Mouse (Mus musculus) gastrocnemius, postnatal 36 days (tissue): ENCODE measurements around the gene Cdyl. TPM values are rescaled to one million over a fixed set of nuclear protein-coding genes. Genes with fewer than 3 reads are reported as not detected.
"Not testable (repeated sequence)": the region's sequence is repeated elsewhere in the genome, so short reads cannot be mapped to it uniquely, and the experiment has no call there.

Experiments used
- DNase-seq, 2 experiments: peaks; one replicate each; pipeline ENCODE4 v3.0.0; 2022
- intact Hi-C: fragments of 180-260 bp; cut with DNase I; formaldehyde crosslinking; loops from one replicate; pipeline ENCODE4 v1.15.1; 2025
- total RNA-seq, 2 experiments: library from RNA; stranded (reverse); gene quantifications; 2 replicates each; pipeline ENCODE4 v1.2.3; 2021

Cdyl gene
- total RNA-seq, 2 experiments from 2014 or later, result 4.2 to 5.9 TPM

DNA sequence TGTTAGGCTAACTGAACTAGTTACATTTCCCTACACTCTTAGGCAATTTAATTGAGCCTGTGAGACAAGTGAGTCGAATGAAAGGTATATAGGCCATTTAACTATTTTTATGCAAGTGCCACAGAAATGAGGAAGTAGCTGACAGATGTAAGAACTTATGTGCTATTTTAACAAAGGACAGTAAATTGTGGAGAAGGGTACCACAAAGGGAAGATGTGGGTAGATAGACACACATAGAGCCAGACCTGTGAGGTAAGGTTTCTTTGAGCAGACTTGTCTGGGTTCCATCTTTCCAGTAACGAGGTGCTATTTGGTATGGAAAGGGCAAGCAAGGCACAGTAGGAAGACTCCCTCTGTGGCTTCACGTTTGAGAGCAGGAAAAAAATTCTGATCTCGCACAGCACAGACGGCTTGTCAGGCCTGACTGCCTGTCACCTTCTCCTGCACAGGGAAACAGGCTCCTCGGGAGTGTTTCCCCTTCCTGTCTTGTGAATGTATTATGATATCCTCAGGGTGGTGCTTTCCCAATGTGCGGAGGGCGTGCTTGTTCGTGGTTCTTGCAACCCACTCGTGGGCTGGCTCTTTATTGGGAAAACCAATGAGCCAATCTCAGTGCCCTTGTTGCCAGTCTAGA is 162.3 kb downstream of the Cdyl start:
- intact Hi-C loops, result no loop called here
- DNase-seq, result no peak

DNA sequence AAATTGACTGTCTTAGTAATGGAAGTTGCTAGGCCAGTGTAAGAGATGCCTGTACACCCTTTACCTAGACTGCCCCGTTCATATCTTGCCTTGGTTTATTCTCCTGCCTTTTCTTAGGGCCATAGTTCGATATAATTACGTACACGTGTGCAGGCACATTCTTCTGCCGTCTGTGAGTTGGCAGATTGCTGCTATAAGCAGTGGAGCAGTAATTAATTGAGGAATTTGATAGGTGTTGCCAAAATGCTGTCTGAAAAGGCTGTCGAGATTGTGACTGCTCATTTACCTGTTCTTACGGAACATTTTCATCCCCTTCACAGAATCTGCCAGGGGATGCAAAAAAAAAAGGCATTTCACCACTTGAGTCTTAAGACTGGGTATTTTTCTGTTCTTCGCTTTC is 163.2 kb downstream of the Cdyl start:
- intact Hi-C loops, result no loop called here
- no peak for DNase-seq

DNA sequence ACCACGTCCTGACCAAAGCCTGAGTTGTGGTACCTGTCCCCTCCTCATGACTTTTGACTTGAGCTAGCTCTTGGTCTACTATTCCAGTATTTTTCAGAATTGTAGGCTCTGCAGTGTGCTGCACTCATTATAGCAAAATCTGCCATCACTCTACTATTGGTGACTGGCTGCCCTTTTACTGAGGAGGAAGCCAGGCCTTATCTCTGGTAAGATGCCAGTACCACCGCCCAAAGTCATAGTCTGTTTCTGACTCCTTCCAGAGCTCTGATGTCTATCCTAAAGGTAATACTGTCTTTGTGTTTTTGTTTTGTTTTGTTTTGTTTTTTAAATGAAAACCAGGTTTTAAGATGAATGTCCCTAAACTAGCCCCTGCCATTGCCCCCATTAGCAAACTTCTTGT is 166.0 kb downstream of the Cdyl start:
- intact Hi-C loops, result no loop called here
- DNase-seq, result no peak

DNA sequence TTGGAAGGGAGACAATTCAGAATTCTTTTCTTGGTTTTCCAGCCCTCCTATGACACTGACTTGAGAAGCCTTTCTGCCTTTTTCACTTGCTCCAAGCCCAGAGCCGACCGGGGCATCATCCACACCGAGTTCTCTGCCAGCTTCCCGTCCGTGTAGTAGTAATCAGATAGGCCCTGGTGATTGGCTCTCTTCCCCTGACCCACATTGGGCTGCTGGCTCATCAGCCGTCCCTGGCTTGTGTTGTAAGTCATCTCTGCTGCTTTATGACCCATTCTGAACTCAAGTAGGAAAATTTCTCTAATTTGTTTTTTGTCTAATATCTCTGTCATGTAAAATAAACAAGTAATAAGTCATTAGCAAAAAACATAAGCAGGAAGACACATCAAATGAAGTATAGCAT is 173.0 kb downstream of the Cdyl start:
- DNase-seq, result peak; percentile 36 to 53
- intact Hi-C loops, result no loop called here

DNA sequence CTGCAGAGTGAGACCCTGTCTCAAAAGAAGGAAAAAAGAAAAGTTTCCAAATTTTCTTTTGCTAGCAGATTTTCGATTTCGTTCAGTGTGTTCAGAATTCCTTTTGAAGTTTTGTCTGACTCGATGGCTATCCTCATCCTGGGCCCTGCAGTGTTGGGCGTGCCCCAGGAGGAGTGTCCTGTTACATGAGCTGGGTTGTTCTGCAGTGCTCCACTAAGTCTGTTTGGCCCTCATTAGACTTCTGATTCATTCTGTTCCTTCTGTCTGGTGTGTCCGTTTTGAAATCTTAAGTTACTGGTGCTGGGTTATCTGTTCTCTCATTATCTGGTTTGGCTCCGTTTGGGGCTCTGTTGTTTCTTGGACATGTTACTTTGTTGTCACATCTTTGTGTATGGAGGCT is 174.3 kb downstream of the Cdyl start:
- intact Hi-C loops, result no loop called here
- DNase-seq, result no peak

DNA sequence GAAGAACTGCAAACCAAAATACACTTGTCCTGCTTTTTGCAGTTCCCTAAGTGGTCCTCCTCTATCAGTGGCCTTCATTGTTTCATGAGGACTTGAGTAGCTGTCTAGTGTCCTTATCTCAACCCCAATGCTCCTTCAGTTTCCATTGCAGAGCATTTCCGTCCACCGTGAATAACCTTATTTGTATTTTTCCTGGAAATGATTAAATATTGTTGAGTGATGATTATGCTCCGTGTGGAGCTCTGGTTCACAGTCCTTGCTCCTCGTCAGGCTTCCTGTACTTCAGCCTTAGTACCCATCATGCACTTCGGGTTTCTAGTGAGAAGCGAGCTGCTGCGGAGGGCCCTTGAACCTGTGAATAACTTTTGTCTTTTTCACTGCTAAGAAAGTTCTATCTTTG is 176.0 kb downstream of the Cdyl start:
- no peak for DNase-seq
- intact Hi-C loops, result no loop called here

DNA sequence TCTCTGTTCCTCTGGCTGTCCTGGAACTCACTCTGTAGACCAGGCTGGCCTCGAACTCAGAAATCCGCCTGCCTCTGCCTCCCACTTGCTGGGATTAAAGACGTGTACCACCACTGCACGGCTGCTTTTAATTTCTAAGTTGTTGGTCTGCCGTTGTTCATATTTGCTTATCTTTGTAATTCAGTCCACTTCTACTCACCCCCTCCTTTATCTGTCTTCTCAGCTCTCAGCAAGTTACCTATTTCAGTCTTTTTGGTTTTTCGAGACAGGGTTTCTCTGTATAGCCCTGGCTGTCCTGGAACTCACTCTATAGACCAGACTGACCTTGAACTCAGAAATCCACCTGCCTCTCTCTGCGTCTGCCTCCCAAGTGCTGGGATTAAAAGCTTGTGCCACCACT is 176.9 kb downstream of the Cdyl start:
- DNase-seq, intact Hi-C loops: not testable (repeated sequence)

DNA sequence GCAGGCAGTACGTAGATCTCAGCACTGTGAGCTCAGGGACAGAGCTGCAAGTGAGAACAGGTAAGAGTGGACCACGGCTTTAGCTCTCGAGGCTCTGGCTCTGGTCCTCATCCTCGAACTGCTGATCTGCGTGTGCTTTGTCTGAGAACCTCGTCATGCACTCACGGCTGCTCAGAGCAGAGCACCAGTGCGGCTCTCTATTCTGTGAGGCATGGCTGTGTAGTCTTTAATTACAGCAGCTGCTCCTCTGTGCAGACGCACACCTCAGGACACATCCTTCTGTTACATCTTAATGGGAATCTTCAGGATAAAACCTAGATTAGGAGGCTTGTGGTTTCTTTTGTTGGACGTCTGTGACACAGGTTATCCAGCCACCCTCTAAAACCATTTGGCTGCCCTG is 180.5 kb downstream of the Cdyl start:
- intact Hi-C loops, result no loop called here
- no peak for DNase-seq

DNA sequence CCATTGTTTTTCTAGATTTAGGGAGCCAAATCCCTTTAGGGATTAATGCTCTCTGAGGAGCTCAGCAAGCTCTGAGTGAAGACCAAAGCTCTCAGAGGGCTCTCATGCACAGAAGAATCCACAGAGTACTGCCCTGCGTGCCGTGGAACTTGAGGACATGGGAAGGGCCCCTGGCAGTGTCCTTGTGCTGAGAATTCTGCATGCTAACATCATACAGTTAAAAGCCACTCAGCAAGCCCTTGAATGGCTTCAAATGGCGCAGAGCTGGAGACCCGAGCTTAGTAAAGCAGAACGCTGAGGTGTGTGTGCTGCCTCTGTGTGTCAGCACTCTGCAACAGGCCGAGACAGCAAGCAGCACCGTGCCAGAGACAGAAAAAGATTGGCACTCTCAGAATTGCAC is 183.8 kb downstream of the Cdyl start:
- intact Hi-C loops, result no loop called here
- no peak for DNase-seq

DNA sequence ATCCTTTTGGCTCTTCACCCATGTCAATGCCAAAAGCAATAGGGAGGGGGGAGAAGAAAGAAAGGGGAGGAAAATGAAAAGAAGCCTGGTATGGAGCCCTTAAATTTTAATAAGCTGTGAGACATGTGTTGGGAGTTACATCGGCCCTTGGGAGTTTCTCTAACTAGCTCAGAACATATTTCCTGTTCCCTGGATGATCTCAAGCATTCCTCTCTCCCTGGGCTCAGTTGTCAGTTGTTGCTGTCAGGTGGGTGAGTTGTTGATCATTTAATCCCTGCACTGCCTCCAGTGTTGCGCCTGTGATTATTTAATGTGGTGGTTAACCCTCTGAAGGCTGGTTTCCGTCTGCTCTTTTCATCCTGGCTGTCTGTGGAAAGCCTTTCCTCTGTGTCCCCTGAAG is 185.7 kb downstream of the Cdyl start:
- intact Hi-C loops, result no loop called here
- DNase-seq, result no peak

DNA sequence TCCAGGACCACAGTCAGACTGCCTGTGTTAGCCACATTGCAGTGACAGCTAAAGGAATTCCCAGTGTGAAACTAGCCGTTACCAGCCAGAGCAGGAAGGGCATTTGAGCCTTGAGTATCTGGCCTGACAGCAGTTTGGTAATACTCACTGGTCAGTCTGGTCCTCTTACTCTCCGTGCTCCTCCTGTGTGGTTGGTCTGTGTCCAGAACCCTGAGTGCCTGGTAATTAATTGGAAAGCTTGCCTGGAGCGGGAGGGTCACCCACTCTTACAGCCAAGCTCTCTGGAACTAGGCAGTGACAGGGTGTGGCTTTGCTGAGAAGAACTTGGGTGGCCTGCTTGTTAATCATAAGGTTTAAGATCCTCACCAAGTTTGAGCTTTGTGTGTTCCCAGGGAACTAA is 189.1 kb downstream of the Cdyl start:
- no peak for DNase-seq
- intact Hi-C loops, result no loop called here

DNA sequence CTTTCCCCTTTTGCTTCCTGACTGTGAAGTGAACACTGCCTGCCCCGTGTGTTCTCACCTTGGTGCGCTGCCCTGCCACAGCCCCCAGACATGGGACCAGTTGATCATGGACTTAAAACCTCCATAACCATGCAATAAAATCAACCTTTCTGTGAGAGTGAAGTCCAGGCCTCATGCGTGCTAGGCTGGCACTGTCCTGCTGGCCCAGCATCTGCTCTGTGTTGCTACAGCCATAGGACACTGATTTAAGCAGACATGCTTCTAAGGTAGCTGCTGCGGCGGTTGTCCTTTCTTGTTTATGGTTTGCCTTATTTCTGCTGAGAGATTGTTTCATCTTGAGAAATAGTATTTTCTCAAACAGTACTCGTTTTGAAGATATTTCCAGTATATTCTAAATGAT is 191.9 kb downstream of the Cdyl start:
- intact Hi-C loops, result no loop called here
- no peak for DNase-seq

DNA sequence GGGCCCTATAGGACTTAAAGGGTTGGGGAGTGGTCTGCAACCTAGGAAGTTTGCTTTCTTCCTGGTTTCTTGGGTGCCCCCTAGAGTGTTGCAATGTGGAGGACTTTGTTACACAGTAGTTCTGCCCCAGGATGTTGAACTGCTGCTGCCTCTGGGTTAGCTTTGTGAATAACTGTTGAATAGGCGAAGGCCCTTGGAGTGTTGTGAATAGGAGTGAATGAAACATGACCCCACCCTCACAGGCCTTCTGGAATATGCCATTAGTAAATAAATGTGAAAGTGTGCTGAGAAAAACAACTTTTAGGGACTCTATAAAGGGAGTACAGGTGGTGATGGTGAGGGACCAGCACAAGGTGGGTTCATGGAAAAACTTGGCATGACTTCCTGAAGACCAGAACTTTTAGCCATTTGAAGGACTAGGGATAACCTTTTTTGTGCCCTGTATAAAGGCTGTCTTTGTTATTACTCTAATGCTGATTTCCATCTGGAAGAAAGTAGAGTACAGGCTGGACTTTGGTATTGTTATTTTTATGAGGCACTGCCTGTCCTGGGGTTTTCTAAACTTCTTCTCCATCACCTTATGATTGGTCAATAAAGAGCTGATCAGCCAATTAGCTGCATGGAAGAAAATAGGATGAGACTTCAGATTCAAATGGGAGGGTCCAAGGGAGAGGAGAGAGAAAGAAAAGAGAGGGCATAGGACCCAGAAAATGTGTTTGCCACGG is 193.4 kb downstream of the Cdyl start:
- intact Hi-C loops, result no loop called here

DNA sequence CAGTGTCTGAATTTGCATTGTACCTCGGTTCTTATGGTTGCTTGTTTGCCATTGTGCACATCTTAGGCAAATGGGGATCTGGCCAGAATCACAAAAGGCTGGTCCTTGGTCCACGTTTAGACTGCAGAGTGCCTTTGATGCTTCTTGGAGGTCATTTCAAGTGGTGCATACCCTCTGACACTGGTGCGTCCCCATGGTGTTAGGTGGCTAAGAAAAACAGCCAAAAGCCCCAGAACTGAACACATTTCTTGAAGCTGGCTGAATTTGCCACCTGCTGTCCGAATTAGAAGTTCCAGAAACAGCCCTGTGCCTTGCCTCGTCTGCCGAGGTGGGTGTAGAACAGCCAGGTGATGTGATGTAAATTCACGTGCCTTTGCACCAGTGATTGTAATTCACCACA is 197.9 kb downstream of the Cdyl start:
- intact Hi-C loops, result no loop called here
- DNase-seq, result no peak

More for the DNA sequence above, 193.4 kb downstream of the Cdyl start:
- no peak for DNase-seq

DNA sequence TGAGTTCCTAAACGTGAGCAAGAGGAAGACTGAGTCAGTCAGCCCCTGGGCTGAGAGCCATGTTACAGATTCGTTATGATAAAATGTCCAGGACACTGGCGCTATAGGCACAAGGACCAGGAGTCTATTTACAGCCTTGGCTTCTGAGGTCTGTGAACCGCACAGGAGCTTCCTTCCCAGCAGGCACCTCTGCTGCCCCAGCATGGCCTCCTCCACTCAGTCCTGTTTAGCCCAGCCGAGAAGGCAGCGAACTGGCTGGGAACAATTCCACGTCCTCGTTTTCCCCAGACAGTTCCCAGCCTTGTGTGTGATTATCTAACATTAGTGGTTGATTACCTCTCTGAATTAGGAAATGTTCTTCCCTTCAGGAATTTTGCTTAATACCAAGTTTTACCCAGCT is 201.3 kb downstream of the Cdyl start:
- peak in 1 of 2 experiments; percentile 16 for DNase-seq
- intact Hi-C loops, result no loop called here

DNA sequence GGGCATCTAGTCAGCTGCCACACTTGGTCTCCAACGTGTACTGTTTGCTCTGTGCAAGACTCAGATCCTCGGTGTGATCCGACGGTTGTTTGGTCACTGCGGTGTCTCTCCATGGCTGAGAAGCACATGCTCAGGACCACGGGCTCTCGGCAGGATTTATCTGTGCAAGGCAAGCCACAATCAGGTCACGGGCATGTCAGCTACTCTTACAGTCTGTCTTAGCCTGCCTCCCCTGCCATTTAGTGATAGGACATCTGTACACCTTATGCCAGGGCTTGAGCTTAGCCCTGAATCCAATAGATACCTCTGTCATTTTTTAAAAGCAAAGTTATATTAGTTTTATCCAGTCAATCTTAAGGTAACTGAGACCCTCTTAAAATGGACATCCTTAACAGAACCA is 211.0 kb downstream of the Cdyl start:
- no peak for DNase-seq
- intact Hi-C loops, result no loop called here

DNA sequence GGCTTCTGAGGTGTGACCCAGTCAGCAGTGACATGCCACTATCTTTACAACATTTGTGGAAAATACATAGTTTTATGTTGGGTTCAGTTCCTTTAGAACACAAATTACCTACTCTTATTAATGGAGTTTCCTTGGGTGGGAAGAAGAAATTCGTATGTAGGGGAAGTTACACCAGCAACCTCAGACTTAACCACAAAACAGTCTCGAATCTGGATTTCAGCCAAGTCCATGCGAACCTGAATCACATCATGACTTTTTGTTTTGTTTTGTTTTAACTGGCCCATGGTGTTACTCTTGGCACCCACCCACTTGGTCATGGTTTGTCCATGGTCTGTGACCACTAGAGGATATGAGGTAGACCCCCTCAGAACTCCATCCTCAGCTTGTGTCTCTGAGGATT is 211.5 kb downstream of the Cdyl start:
- intact Hi-C loops, result no loop called here
- DNase-seq, result no peak

DNA sequence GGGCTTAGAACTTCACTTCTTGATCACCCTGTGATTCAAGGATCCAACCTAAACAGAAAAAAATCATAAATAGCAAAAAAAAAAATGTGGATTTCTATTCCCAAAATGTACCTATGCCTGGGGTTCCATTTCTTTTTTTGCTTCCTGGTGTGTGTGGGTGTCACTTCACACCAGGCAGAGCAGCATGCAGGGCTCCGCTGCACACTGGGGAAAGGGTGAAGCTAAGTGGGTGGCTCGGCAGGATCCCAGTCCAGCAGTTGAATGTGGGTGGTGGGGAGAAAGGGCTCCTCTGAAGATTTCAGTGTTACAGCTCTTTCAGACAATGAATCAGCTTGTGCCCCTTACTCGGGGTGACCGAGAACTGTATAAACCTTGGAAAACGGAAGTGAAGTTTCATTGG is 215.8 kb downstream of the Cdyl start:
- intact Hi-C loops, result loop anchor here (5.0 kb wide), 1 partner anchor 58 kb away; no protein-coding TSS in a partner anchor
- no peak for DNase-seq

DNA sequence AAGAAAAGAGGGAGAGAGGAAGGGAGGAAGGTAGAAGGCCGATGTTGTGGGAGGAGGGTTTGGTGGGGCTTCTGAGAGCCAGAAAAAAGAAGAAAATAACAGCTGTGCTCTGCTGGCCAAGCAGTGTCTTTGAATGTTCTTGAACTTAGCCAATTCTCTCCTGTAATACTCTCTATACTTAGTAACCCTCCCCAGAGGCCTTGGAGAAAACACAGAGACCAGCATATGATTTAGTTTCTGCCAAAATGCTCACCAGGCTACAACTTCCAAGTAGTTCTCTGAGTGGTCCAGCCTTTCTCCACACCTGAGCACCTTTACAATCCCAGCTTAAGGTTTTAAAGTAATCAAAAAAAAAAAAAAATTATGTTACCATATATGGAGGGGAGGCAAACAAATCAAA is 218.6 kb downstream of the Cdyl start:
- intact Hi-C loops, result loop anchor here (5.0 kb wide), 1 partner anchor 61 kb away; no protein-coding TSS in a partner anchor
- DNase-seq, result no peak

DNA sequence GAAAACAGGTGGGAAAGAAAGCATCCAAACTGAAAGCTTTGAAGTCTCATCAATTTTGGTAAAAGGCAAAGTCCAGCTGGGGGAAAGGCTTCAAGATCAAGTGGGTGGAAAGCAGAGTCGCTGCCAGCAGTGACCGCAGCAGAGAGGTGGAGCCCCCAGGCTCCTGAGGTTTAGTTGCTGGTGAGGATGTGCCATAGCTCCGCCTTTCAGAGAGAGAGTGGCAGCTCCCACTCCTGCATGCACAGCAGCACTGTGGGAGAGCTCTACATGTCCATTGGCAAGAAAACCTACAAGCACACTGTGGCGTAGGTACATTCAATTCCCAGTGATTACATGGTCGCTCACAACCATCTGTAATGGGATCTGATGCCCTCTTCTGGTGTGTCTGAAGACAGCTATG is 219.4 kb downstream of the Cdyl start:
- no peak for DNase-seq
- intact Hi-C loops, result loop anchor here (5.0 kb wide), 1 partner anchor 62 kb away; no protein-coding TSS in a partner anchor

DNA sequence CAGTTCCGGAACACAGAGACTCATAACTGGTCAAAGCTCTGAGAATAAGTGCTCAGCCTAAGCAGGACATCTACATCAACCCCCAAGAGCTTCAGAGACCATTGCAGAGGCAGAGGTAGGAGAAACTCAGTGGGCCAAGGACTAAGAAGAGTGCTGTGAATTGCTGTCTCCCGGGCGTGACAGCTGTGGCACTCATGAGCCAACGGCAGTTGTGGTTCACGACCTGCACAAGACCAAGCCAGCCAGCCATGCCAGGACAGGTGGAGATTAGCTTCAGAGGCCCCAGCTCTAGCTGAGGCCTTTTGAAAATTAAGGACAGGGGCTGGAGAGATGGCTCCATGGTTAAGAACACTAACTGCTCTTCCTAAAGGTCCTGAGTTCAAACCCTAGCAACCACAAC is 219.9 kb downstream of the Cdyl start:
- DNase-seq, result no peak
- intact Hi-C loops, result loop anchor here (5.0 kb wide), 1 partner anchor 62 kb away; no protein-coding TSS in a partner anchor

DNA sequence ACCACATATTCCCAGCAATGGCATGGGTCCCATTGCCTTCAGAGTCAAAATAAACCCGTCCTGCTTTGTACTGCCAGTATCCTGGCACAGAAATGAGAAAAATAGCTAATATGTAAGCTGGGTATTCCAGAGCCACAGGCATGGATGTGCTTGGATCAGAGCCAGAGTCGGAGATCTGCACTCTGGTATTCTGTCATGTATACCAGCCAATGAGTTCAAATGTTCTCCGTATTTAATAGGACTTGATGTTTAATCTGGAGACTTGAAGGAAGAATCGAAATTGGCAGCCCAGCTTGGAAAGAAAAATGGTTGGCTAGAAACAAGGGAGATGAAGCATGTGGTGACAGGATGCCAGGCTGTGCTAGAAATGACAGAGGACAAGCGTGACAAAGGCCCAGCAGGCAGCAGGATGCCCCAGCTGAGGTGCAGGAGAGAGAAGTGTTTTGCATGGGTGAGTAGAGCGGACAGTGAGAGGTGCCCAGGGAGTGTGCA is 221.0 kb downstream of the Cdyl start:
- intact Hi-C loops, result no loop called here
- no peak for DNase-seq
